Mouse (Mus musculus) stomach, postnatal 0 days (tissue): Measurements from ENCODE around the gene Lyl1.

Experiments used
- CTCF ChIP-seq: IDR thresholded peaks from 2 replicates; pipeline ENCODE4 v1.5.1; 2016; ENCODE audit warnings: antibody characterized with exemption, low read depth, mild to moderate bottlenecking, moderate library complexity
- EP300 ChIP-seq: optimal IDR thresholded peaks from 2 replicates; pipeline ENCODE3; 2016; ENCODE audit warnings: antibody characterized with exemption

DNA sequence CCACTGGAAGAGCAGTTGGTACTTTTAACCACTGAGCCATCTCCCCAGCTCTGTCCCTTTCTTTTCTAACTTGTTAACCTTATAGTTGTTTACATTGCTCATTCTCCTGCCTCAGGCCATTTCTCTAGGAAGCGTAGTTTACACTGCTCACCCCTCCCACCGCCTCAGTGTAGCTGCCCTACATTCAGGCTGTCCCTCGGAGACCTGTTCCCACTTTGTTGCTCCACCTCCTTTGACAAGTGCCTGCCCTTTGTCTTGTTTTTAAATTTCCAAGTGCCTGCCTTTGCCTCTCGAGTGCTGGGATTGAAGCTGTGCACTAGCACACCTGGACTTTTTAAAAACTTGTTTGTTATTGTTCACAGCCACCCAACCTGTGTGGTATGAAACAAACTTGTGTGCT lies 7.9 kb upstream of the Lyl1 start:
- TF ChIP-seq EP300 = no peak
- no peak for TF ChIP-seq CTCF
